Mouse (Mus musculus) hindlimb bud, embryonic 11.5 days (tissue): ENCODE measurements at regions not wholly inside any gene's neighbourhood (a gene's known extent, or its start where the extent isn't known, plus 50 kb on each side); places are given as distances from the start of the nearest gene placed in this dataset.

Experiments
- DNase-seq: peaks from one replicate; pipeline ENCODE4 v3.0.0-alpha.2; 2012; ENCODE audit warnings: low read depth, low spot score; ENCODE audit errors: extremely low spot score

DNA sequence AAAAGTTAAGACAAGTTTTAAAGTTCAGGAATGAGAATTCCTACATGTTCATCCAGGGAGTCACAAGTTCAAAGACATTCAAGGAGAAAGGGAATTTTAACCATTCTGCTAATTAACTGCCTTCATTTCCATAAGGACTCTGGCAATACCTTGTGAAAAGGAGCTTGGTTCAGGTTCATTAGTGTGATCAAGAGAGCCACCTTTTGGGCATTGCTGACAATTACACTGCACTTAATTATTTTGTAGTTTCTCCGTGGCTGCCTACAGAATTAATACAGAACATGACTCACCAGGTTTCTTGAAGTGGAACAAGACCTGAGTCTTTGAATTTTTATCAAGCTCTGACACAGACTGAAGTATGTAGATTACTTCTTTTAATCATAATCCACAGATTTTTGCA lies 52.4 kb upstream of the Ankef1 start:
- peak; percentile 2 for DNase-seq
